In the genomic region with DNA sequence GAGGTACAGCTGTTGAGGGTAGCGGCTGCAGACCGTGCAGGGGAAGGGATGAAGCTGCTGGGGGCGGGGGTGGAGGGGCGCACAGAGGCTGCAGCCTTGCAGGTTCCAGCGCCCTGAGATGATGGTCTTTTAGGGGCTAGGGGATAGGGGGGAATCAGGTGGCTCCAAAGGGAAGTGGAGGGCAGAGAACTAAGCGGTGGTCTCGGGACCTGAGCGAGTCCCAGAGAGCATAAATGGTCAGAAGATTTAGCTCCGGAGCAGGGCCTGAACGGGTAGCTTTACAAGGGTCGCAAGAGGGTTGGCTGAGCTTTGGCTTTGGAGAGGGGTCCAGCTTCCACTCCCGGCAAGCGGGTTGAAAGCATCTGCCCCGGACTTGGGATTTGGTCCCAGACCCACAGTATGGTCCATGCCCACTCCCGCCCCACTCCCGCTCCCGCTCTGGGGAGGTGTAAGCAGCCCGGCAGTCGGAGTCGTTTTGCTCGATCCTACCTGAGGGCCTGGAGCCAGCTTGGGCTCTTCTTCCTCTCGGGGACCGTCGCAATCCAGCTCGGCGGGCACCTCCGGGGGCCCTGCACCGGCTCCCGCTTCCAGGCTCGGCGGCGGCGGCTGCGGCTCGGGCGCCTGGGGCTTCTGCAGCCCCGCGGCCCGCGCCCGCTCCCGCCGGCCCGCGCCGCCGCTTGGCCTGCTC, we compare ENCODE assay signal across 8 mouse cellular contexts. TPM values are rescaled to one million over a fixed set of nuclear protein-coding genes. Genes with fewer than 3 reads are reported as not detected.
DNase-seq lines count a peak whose midpoint lies in the region; ATAC-seq and TF ChIP-seq lines count a peak whose summit lies in the region.

No protein-coding gene starts in this region.

- no peak for TF ChIP-seq CTCF in layer of hippocampus, adult 2 months (conservative IDR thresholded peaks at IDR 0.05)
- no peak for TF ChIP-seq CTCF in bone marrow, adult 2 months (IDR thresholded peaks at IDR 0.05; ENCODE audit: control insufficient read depth, insufficient read depth, low read length)
- no peak for TF ChIP-seq CTCF in testis, adult 2 months (IDR thresholded peaks at IDR 0.05; ENCODE audit: control insufficient read depth, insufficient read depth, insufficient replicate concordance, low read depth, low read length)

- H3K9me3 ChIP-seq in midbrain, embryonic 10.5 days (replicated peaks) = no peaks in the 10 kb centered on the region

- peak in 1 of 2 experiments; percentile 35 for DNase-seq in layer of hippocampus, adult 2 months (ENCODE audit: low spot score in 2 of 2)
- no peak for DNase-seq in layer of hippocampus, adult 9-11 months
- peak; percentile 40 to 42 for DNase-seq in heart, postnatal 14 days
- peak; percentile 25 to 31 for DNase-seq in layer of hippocampus, postnatal 36 days
- peak; percentile 50 for DNase-seq in midbrain, embryonic 10.5 days (ENCODE audit: low spot score)

- H3K27ac ChIP-seq in layer of hippocampus, adult 2 months = peak overlapping the region; percentile 93
- H3K27ac ChIP-seq in bone marrow, adult 2 months (ENCODE audit: control insufficient read depth, insufficient read depth, low read depth, low read length, poor library complexity) = peak overlapping the region; percentile 69; the same call in 1 of the 2 replicates
- peak overlapping the region; percentile 96 for H3K27ac ChIP-seq in midbrain, embryonic 10.5 days (replicated peaks)
- H3K27ac ChIP-seq in testis, adult 2 months (ENCODE audit: control insufficient read depth, insufficient read depth, low read depth, low read length) = peak overlapping the region; percentile 5

- peaks cover 41% of the 10 kb centered on the region for H3K36me3 ChIP-seq in midbrain, embryonic 10.5 days
- H3K36me3 ChIP-seq in testis, adult 2 months (ENCODE audit: control insufficient read depth, insufficient read depth, low read length) = no peaks in the 10 kb centered on the region

- H3K4me3 ChIP-seq in layer of hippocampus, adult 2 months = peak overlapping the region; percentile 91
- H3K4me3 ChIP-seq in bone marrow, adult 2 months (replicated peaks; ENCODE audit: control insufficient read depth, low read depth, low read length) = peak overlapping the region; percentile 73
- H3K4me3 ChIP-seq in midbrain, embryonic 10.5 days = peak overlapping the region; percentile 97
- peak overlapping the region; percentile 94 for H3K4me3 ChIP-seq in testis, adult 2 months (ENCODE audit: control insufficient read depth, low read depth, low read length)

- intact Hi-C loops in heart, postnatal 14 days (cut with DNase I) = no loop called here

- WGBS in bone marrow, adult 2 months = 2% methylated on average over 47 of the region's 47 CpGs
- WGBS in midbrain, embryonic 10.5 days = 3% methylated on average over 47 of the region's 47 CpGs

- ATAC-seq in erythroblast, adult 5-6 weeks (replicated peaks; ENCODE audit: low FRiP score, poor library complexity, severe bottlenecking) = peak; percentile 53

- no peaks in the 10 kb centered on the region for H3K27me3 ChIP-seq in midbrain, embryonic 10.5 days (ENCODE audit: low read depth, poor library complexity, severe bottlenecking)
- no peaks in the 10 kb centered on the region for H3K27me3 ChIP-seq in testis, adult 2 months (ENCODE audit: control insufficient read depth, insufficient read depth, low read length)

- no peaks in the 10 kb centered on the region; the same call in 1 of the 2 replicates for H3K4me1 ChIP-seq in bone marrow, adult 2 months (ENCODE audit: control insufficient read depth, insufficient read depth, low read length)
- H3K4me1 ChIP-seq in midbrain, embryonic 10.5 days = peaks cover 33% of the 10 kb centered on the region
- H3K4me1 ChIP-seq in testis, adult 2 months (ENCODE audit: control insufficient read depth, insufficient read depth, low read length) = peaks cover 8% of the 10 kb centered on the region

- no peak for TF ChIP-seq POLR2A in bone marrow, adult 2 months (IDR thresholded peaks at IDR 0.05; ENCODE audit: borderline replicate concordance, control insufficient read depth, low read depth, low read length)
- no peak; the same call in 1 of the 2 replicates for TF ChIP-seq POLR2A in testis, adult 2 months (IDR thresholded peaks at IDR 0.05; ENCODE audit: control insufficient read depth, low read depth, low read length)

RNA-seq across cellular contexts. Expression of a gene that starts 0.5 kb away (rescaled TPM):
- total RNA-seq in layer of hippocampus, adult 2 months (2021) = 10 to 100 TPM; 95.3 to 97.7 TPM
- 104 and 152 TPM in 2 replicates for polyA plus RNA-seq in bone marrow, adult 2 months (2011; ENCODE audit: insufficient read depth, insufficient read length, low replicate concordance, missing spikeins)
- 35.9 and 38.6 TPM in 2 replicates for total RNA-seq in erythroblast, adult 5-6 weeks (2015; ENCODE audit: low replicate concordance)
- 18.0 and 23.7 TPM in 2 replicates for total RNA-seq in erythroblast, adult 5-6 weeks (2017; ENCODE audit: low replicate concordance)
- 10 to 100 TPM; 24.8 to 26.9 TPM for total RNA-seq in heart, postnatal 14 days (2021)
- total RNA-seq in layer of hippocampus, postnatal 36 days (2021) = 10 to 100 TPM; 88.6 to 96.2 TPM
- polyA plus RNA-seq in midbrain, embryonic 10.5 days (2016; fragmentation: Nextera tagmentation; extraction: Ambion mirVana) = 56.7 and 63.1 TPM in 2 replicates
- polyA plus RNA-seq in testis, adult 2 months (2012; rRNA removed) = 28.5 and 28.8 TPM in 2 replicates

RNA-seq across cellular contexts. Expression of a gene that starts 3.1 kb away (rescaled TPM):
- 100 to 1,000 TPM; 133 to 138 TPM for total RNA-seq in layer of hippocampus, adult 2 months (2021)
- polyA plus RNA-seq in bone marrow, adult 2 months (2011; ENCODE audit: insufficient read depth, insufficient read length, low replicate concordance, missing spikeins) = 35.1 and 73.6 TPM in 2 replicates
- 16.3 and 23.4 TPM in 2 replicates for total RNA-seq in erythroblast, adult 5-6 weeks (2015; ENCODE audit: low replicate concordance)
- total RNA-seq in erythroblast, adult 5-6 weeks (2017; ENCODE audit: low replicate concordance) = 25.1 and 34.2 TPM in 2 replicates
- total RNA-seq in heart, postnatal 14 days (2021) = 10 to 100 TPM; 83.3 to 89.3 TPM
- 100 to 1,000 TPM; 141 to 143 TPM for total RNA-seq in layer of hippocampus, postnatal 36 days (2021)
- 114 and 126 TPM in 2 replicates for polyA plus RNA-seq in midbrain, embryonic 10.5 days (2016; fragmentation: Nextera tagmentation; extraction: Ambion mirVana)
- polyA plus RNA-seq in testis, adult 2 months (2012; rRNA removed) = 35.4 and 36.5 TPM in 2 replicates

RNA-seq across cellular contexts. Expression of a gene that starts 29.3 kb away (rescaled TPM):
- 10 to 100 TPM; 22.8 to 24.3 TPM for total RNA-seq in layer of hippocampus, adult 2 months (2021)
- 7.4 and 10.9 TPM in 2 replicates for polyA plus RNA-seq in bone marrow, adult 2 months (2011; ENCODE audit: insufficient read depth, insufficient read length, low replicate concordance, missing spikeins)
- 0.77 and 0.84 TPM in 2 replicates for total RNA-seq in erythroblast, adult 5-6 weeks (2015; ENCODE audit: low replicate concordance)
- 0.42 and 4.3 TPM in 2 replicates for total RNA-seq in erythroblast, adult 5-6 weeks (2017; ENCODE audit: low replicate concordance)
- 10 to 100 TPM; 10.0 to 11.4 TPM for total RNA-seq in heart, postnatal 14 days (2021)
- total RNA-seq in layer of hippocampus, postnatal 36 days (2021) = 10 to 100 TPM; 23.6 to 25.0 TPM
- polyA plus RNA-seq in midbrain, embryonic 10.5 days (2016; fragmentation: Nextera tagmentation; extraction: Ambion mirVana) = 30.5 and 37.6 TPM in 2 replicates
- polyA plus RNA-seq in testis, adult 2 months (2012; rRNA removed) = 13.0 and 15.6 TPM in 2 replicates

RNA-seq across cellular contexts. Expression of a gene that starts 34.0 kb away (rescaled TPM):
- 10 to 100 TPM; 56.2 to 60.6 TPM for total RNA-seq in layer of hippocampus, adult 2 months (2021)
- polyA plus RNA-seq in bone marrow, adult 2 months (2011; ENCODE audit: insufficient read depth, insufficient read length, low replicate concordance, missing spikeins) = 21.4 and 40.3 TPM in 2 replicates
- 1.3 and 3.6 TPM in 2 replicates for total RNA-seq in erythroblast, adult 5-6 weeks (2015; ENCODE audit: low replicate concordance)
- 14.1 and 17.6 TPM in 2 replicates for total RNA-seq in erythroblast, adult 5-6 weeks (2017; ENCODE audit: low replicate concordance)
- total RNA-seq in heart, postnatal 14 days (2021) = 10 to 100 TPM; 14.4 to 14.8 TPM
- total RNA-seq in layer of hippocampus, postnatal 36 days (2021) = 10 to 100 TPM; 59.4 to 60.2 TPM
- polyA plus RNA-seq in midbrain, embryonic 10.5 days (2016; fragmentation: Nextera tagmentation; extraction: Ambion mirVana) = 86.3 and 92.0 TPM in 2 replicates
- polyA plus RNA-seq in testis, adult 2 months (2012; rRNA removed) = 52.0 and 58.5 TPM in 2 replicates

RNA-seq across cellular contexts. Expression of a gene that starts 41.3 kb away (rescaled TPM):
- 10 to 100 TPM; 12.2 to 13.7 TPM for total RNA-seq in layer of hippocampus, adult 2 months (2021)
- 80.8 and 191 TPM in 2 replicates for polyA plus RNA-seq in bone marrow, adult 2 months (2011; ENCODE audit: insufficient read depth, insufficient read length, low replicate concordance, missing spikeins)
- 11.9 and 19.2 TPM in 2 replicates for total RNA-seq in erythroblast, adult 5-6 weeks (2015; ENCODE audit: low replicate concordance)
- 12.5 and 12.9 TPM in 2 replicates for total RNA-seq in erythroblast, adult 5-6 weeks (2017; ENCODE audit: low replicate concordance)
- 1 to 10 TPM; 1.9 to 2.3 TPM for total RNA-seq in heart, postnatal 14 days (2021)
- total RNA-seq in layer of hippocampus, postnatal 36 days (2021) = 10 to 100 TPM; 17.0 to 20.6 TPM
- polyA plus RNA-seq in midbrain, embryonic 10.5 days (2016; fragmentation: Nextera tagmentation; extraction: Ambion mirVana) = 3.1 and 3.6 TPM in 2 replicates
- polyA plus RNA-seq in testis, adult 2 months (2012; rRNA removed) = 2.3 TPM in 2 replicates

Comparison
In these comparisons a context has a peak if more than half of its experiments do, and no peak if none do; other contexts are left out.
1. H3K27ac ChIP-seq: peak in every context shown above with its lines; median percentile 96 in midbrain, embryonic 10.5 days; 93 in layer of hippocampus, adult 2 months; 69 in bone marrow, adult 2 months; 5 in testis, adult 2 months.